ENCODE assay signal across 20 mouse cellular contexts in genomic region chr6:28825894-28826293, GRCm38 (mm10). TPM values are rescaled to one million over a fixed set of nuclear protein-coding genes. Genes with fewer than 3 reads are reported as not detected.
DNase-seq lines count a peak whose midpoint lies in the region; ATAC-seq and TF ChIP-seq lines count a peak whose summit lies in the region.
"Had no signal": no experiment of that assay in that cellular context is flagged by ENCODE, and none has a peak within 500 bp of the region (broad histone marks: within the 10 kb centered on the region; RNA-seq: fewer than 3 reads in every experiment).

No protein-coding gene starts in this region.

- no peak overlapping the region for H3K4me2 ChIP-seq in forebrain, embryonic 12.5 days
- H3K4me2 ChIP-seq in forebrain, embryonic 16.5 days (ENCODE audit: low read length), result no peak overlapping the region; the same call in 1 of the 2 replicates
- peak overlapping the region; percentile 96; the same call in 1 of the 2 replicates for H3K4me2 ChIP-seq in forebrain, postnatal 0 days (ENCODE audit: low read depth)
- peak overlapping the region; percentile 91 for H3K4me2 ChIP-seq in midbrain, embryonic 15.5 days
- H3K4me2 ChIP-seq: kidney, embryonic 15.5 days; liver, embryonic 11.5 days; stomach, embryonic 15.5 days had no signal

- no peak overlapping the region for H3K4me3 ChIP-seq in forebrain, embryonic 12.5 days (replicated peaks)
- no peak overlapping the region for H3K4me3 ChIP-seq in forebrain, embryonic 16.5 days (replicated peaks; ENCODE audit: low read length)
- no peak overlapping the region for H3K4me3 ChIP-seq in forebrain, postnatal 0 days (ENCODE audit: low read depth, low read length)
- no peak overlapping the region for H3K4me3 ChIP-seq in midbrain, embryonic 15.5 days
- H3K4me3 ChIP-seq in embryonic facial prominence, embryonic 10.5 days, result no peak overlapping the region
- H3K4me3 ChIP-seq: kidney, embryonic 15.5 days; limb, embryonic 10.5 days; stomach, embryonic 15.5 days had no signal

- DNase-seq in brain, adult 2 months (ENCODE audit: low read depth, low spot score), result peak; percentile 66
- DNase-seq in forebrain, postnatal 0 days, result no peak
- no peak for DNase-seq in kidney, adult 11 months
- DNase-seq in embryonic facial prominence, embryonic 10.5 days (ENCODE audit: low spot score), result no peak
- DNase-seq in thymus, postnatal 25 days, result no peak
- DNase-seq: adrenal gland, postnatal 25 days; B cell, adult 2 months; cerebellum, postnatal 14 days; gastrocnemius, postnatal 25 days; lung, adult 2 months; spleen, adult 18-20 months had no signal

- WGBS in forebrain, embryonic 12.5 days, result 48% methylated on average over 3 of the region's 3 CpGs
- WGBS in forebrain, embryonic 16.5 days, result 38% methylated on average over 3 of the region's 3 CpGs
- 47% methylated on average over 3 of the region's 3 CpGs for WGBS in forebrain, postnatal 0 days
- WGBS in midbrain, embryonic 15.5 days, result 51% methylated on average over 3 of the region's 3 CpGs
- WGBS in embryonic facial prominence, embryonic 10.5 days, result 75% methylated on average over 3 of the region's 3 CpGs

- no peak for TF ChIP-seq CTCF in forebrain, postnatal 0 days (IDR thresholded peaks at IDR 0.05; ENCODE audit: low read depth)

- H3K27ac ChIP-seq in forebrain, embryonic 12.5 days, result no peak overlapping the region
- H3K27ac ChIP-seq in forebrain, embryonic 16.5 days (ENCODE audit: low read length), result no peak overlapping the region
- H3K27ac ChIP-seq in forebrain, postnatal 0 days (ENCODE audit: low read depth, low read length), result no peak overlapping the region
- no peak overlapping the region for H3K27ac ChIP-seq in midbrain, embryonic 15.5 days
- no peak overlapping the region for H3K27ac ChIP-seq in embryonic facial prominence, embryonic 10.5 days (replicated peaks)
- H3K27ac ChIP-seq: kidney, embryonic 15.5 days; limb, embryonic 10.5 days; macrophage; stomach, embryonic 15.5 days had no signal

- 0 out of 2 replicates have a peak, but pooled peaks have one; percentile 18 for ATAC-seq in forebrain, embryonic 12.5 days (ENCODE audit: low FRiP score)
- ATAC-seq in forebrain, embryonic 16.5 days, result no peak
- ATAC-seq in forebrain, postnatal 0 days, result no peak
- no peak for ATAC-seq in midbrain, embryonic 15.5 days (replicated peaks)
- ATAC-seq: inflammation-experienced regulatory T-cells, adult 6 months had no signal

- H3K27me3 ChIP-seq in forebrain, embryonic 12.5 days, result 0 out of 2 replicates have a peak, but pooled peaks cover 3% of the 10 kb centered on the region
- H3K27me3 ChIP-seq in forebrain, embryonic 16.5 days (replicated peaks; ENCODE audit: control insufficient read depth, insufficient read depth, low read length), result no peaks in the 10 kb centered on the region
- H3K27me3 ChIP-seq in forebrain, postnatal 0 days (ENCODE audit: insufficient read depth, low read length), result no peaks in the 10 kb centered on the region
- H3K27me3 ChIP-seq in midbrain, embryonic 15.5 days (replicated peaks), result no peaks in the 10 kb centered on the region
- H3K27me3 ChIP-seq in embryonic facial prominence, embryonic 10.5 days (replicated peaks; ENCODE audit: low read depth, poor library complexity, severe bottlenecking), result peaks cover 15% of the 10 kb centered on the region

- no peaks in the 10 kb centered on the region for H3K9me3 ChIP-seq in forebrain, embryonic 12.5 days
- H3K9me3 ChIP-seq in forebrain, embryonic 16.5 days (ENCODE audit: control insufficient read depth, low read length), result no peaks in the 10 kb centered on the region
- H3K9me3 ChIP-seq in forebrain, postnatal 0 days (ENCODE audit: low read length), result no peaks in the 10 kb centered on the region
- H3K9me3 ChIP-seq in midbrain, embryonic 15.5 days, result no peaks in the 10 kb centered on the region
- no peaks in the 10 kb centered on the region for H3K9me3 ChIP-seq in embryonic facial prominence, embryonic 10.5 days
- H3K9me3 ChIP-seq: kidney, embryonic 15.5 days; limb, embryonic 10.5 days; stomach, embryonic 15.5 days had no signal

- 0 out of 2 replicates have a peak, but pooled peaks cover 6% of the 10 kb centered on the region for H3K36me3 ChIP-seq in forebrain, embryonic 12.5 days (replicated peaks)
- peaks cover 2% of the 10 kb centered on the region for H3K36me3 ChIP-seq in forebrain, embryonic 16.5 days (ENCODE audit: control insufficient read depth, insufficient read depth)
- H3K36me3 ChIP-seq in forebrain, postnatal 0 days (ENCODE audit: insufficient read depth), result peaks cover 8% of the 10 kb centered on the region
- H3K36me3 ChIP-seq in midbrain, embryonic 15.5 days (replicated peaks), result 0 out of 2 replicates have a peak, but pooled peaks cover 2% of the 10 kb centered on the region
- peaks cover 11% of the 10 kb centered on the region for H3K36me3 ChIP-seq in embryonic facial prominence, embryonic 10.5 days (replicated peaks)
- H3K36me3 ChIP-seq: stomach, embryonic 15.5 days had no signal

- H3K4me1 ChIP-seq in forebrain, embryonic 12.5 days, result peaks cover 54% of the 10 kb centered on the region
- peaks cover 63% of the 10 kb centered on the region for H3K4me1 ChIP-seq in forebrain, embryonic 16.5 days (replicated peaks; ENCODE audit: control insufficient read depth, insufficient read depth, low read length)
- H3K4me1 ChIP-seq in forebrain, postnatal 0 days (ENCODE audit: insufficient read depth), result peaks cover 35% of the 10 kb centered on the region
- H3K4me1 ChIP-seq in midbrain, embryonic 15.5 days, result peaks cover 69% of the 10 kb centered on the region
- peaks cover 6% of the 10 kb centered on the region; the same call in 1 of the 2 replicates for H3K4me1 ChIP-seq in embryonic facial prominence, embryonic 10.5 days
- H3K4me1 ChIP-seq: limb, embryonic 10.5 days had no signal

- no peak overlapping the region for H3K9ac ChIP-seq in forebrain, embryonic 12.5 days
- no peak overlapping the region for H3K9ac ChIP-seq in forebrain, embryonic 16.5 days (replicated peaks; ENCODE audit: low read depth, low read length)
- no peak overlapping the region for H3K9ac ChIP-seq in forebrain, postnatal 0 days
- no peak overlapping the region for H3K9ac ChIP-seq in midbrain, embryonic 15.5 days
- H3K9ac ChIP-seq: kidney, embryonic 15.5 days; stomach, embryonic 15.5 days had no signal

RNA-seq across cellular contexts. Expression of gene Lrrc4, which starts 5.7 kb away (rescaled TPM):
- polyA plus RNA-seq in forebrain, embryonic 12.5 days (2016; fragmentation: Nextera tagmentation; extraction: Ambion mirVana), result 3.0 and 3.1 TPM in 2 replicates
- polyA plus RNA-seq in forebrain, embryonic 16.5 days (2015; fragmentation: Nextera tagmentation; extraction: Ambion mirVana), result 7.4 and 8.4 TPM in 2 replicates
- total RNA-seq in forebrain, postnatal 0 days (2014; rRNA removed), result 32.9 and 37.1 TPM in 2 replicates
- 4.0 and 5.4 TPM in 2 replicates for polyA plus RNA-seq in forebrain, postnatal 0 days (2015; fragmentation: Nextera tagmentation; extraction: Ambion mirVana)
- 7.0 and 7.6 TPM in 2 replicates for polyA plus RNA-seq in midbrain, embryonic 15.5 days (2015; fragmentation: Nextera tagmentation; extraction: Ambion mirVana)
- 0.79 and 0.98 TPM in 2 replicates for polyA plus RNA-seq in embryonic facial prominence, embryonic 10.5 days (2016; fragmentation: Nextera tagmentation; extraction: Ambion mirVana)

Comparison
In these comparisons a context has a peak if more than half of its experiments do, and no peak if none do; other contexts are left out.
1. H3K4me2 ChIP-seq: peak in forebrain, postnatal 0 days (single experiment) and midbrain, embryonic 15.5 days (single experiment); none in forebrain, embryonic 12.5 days (single experiment) and forebrain, embryonic 16.5 days (single experiment).